Mouse (Mus musculus) forebrain, embryonic 15.5 days (tissue): ENCODE results near the gene Plekhg5. TPM values are rescaled to one million over a fixed set of nuclear protein-coding genes. Genes with fewer than 3 reads are reported as not detected.

ENCODE experiments used
- ATAC-seq: fragments of 200-750 bp; cut with Nextera tagmentation; replicated peaks from 2 replicates; pipeline ENCODE4 v1.8.0; 2017; ENCODE audit warnings: mild to moderate bottlenecking, moderate TSS enrichment, moderate library complexity
- H3K27ac ChIP-seq: fragments of 300-500 bp; sonication (generic); replicated peaks from 2 replicates; pipeline ENCODE4 v1.5.1; 2015; ENCODE audit warnings: mild to moderate bottlenecking, inconsistent platforms
- H3K27me3 ChIP-seq: fragments of 300-500 bp; sonication (generic); 2 replicates; pipeline ENCODE4 v1.6.1; 2015; ENCODE audit warnings: inconsistent platforms
- H3K36me3 ChIP-seq: fragments of 300-500 bp; sonication (generic); 2 replicates; pipeline ENCODE4 v1.6.1; 2015; ENCODE audit warnings: mild to moderate bottlenecking, inconsistent platforms
- H3K4me1 ChIP-seq: fragments of 300-500 bp; sonication (generic); 2 replicates; pipeline ENCODE4 v1.6.1; 2015; ENCODE audit warnings: inconsistent platforms
- H3K4me2 ChIP-seq: fragments of 300-500 bp; sonication (generic); replicated peaks from 2 replicates; pipeline ENCODE4 v1.6.1; 2015; ENCODE audit warnings: mild to moderate bottlenecking, inconsistent platforms
- H3K4me3 ChIP-seq: fragments of 300-500 bp; sonication (generic); 2 replicates; pipeline ENCODE4 v1.5.1; 2015; ENCODE audit warnings: mild to moderate bottlenecking, inconsistent platforms
- H3K9ac ChIP-seq: fragments of 300-500 bp; sonication (generic); replicated peaks from 2 replicates; pipeline ENCODE4 v1.6.1; 2015; ENCODE audit warnings: mild to moderate bottlenecking, inconsistent platforms
- H3K9me3 ChIP-seq: fragments of 300-500 bp; sonication (generic); 2 replicates; pipeline ENCODE4 v1.6.1; 2016; ENCODE audit warnings: inconsistent platforms
- WGBS: fragments of 180-500 bp; shearing (Covaris S2); methylation state at CpG from one replicate; pipeline ENCODE4 v1.1.7; 2015; ENCODE audit warnings: mixed read lengths; 5-methylcytosine and 5-hydroxymethylcytosine counted together
- polyA plus RNA-seq: library from polyadenylated mRNA; unstranded; fragments of >200 nt; fragmentation: Nextera tagmentation; extraction: Ambion mirVana; gene quantifications from 2 replicates; pipeline ENCODE4 v1.2.1, GENCODE M21; 2015

Plekhg5 gene
- polyA plus RNA-seq, 1 experiment from 2014 or later: 9.3 TPM

DNA sequence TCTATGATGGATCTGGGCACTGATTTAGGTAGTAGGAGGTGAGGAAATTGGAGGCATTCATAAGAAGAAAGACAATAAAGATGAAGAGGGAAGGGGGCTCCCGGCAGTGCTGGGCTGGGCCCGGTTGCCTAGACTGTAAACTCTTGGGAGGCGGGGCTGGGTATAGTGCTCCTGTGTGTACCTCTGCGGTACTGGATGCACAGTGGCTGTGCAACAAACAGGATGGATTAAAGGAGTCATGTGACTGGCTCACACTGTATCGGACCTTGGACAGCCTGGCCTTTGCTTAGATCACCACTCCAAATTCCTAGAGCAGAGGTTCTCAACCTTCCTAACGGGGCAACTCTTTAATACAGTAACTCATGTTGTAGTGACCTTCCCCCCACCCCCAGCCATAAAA lies 89.3 kb downstream of the Plekhg5 start:
- Histone ChIP-seq H3K4me2 (no peak overlapping the region), H3K9ac (no peak overlapping the region), H3K36me3 (no peaks in the 10 kb centered on the region), H3K27ac (no peak overlapping the region), H3K4me3 (no peak overlapping the region), H3K4me1 (peaks cover 16% of the 10 kb centered on the region), H3K27me3 (peaks cover 52% of the 10 kb centered on the region), H3K9me3 (no peaks in the 10 kb centered on the region)
- 74% methylated on average over 6 of the region's 6 CpGs for WGBS
- no peak for ATAC-seq

- Histone ChIP-seq H3K4me1 (peaks cover 16% of the 10 kb centered on the region), H3K4me2 (no peak overlapping the region), H3K27me3 (peaks cover 44% of the 10 kb centered on the region), H3K36me3 (no peaks in the 10 kb centered on the region), H3K9ac (no peak overlapping the region), H3K4me3 (no peak overlapping the region), H3K27ac (no peak overlapping the region), H3K9me3 (no peaks in the 10 kb centered on the region)
- 89% methylated on average over 2 of the region's 2 CpGs for WGBS
- ATAC-seq: no peak
These were observed 90.5 kb downstream of the Plekhg5 start for GRCm38 (mm10) chr4:152162748-152163147.

Other genes with a start within 250 kb of the Plekhg5 start
- 130 and 141 TPM in 2 replicates for gene Camta1, start 210.6 kb upstream of the Plekhg5 start, polyA plus RNA-seq
- 81.1 and 82.4 TPM in 2 replicates for gene Dnajc11, start 138.8 kb upstream of the Plekhg5 start, polyA plus RNA-seq
- gene Thap3, start 83.5 kb upstream of the Plekhg5 start, polyA plus RNA-seq: 41.4 and 41.6 TPM in 2 replicates
- 19.5 and 21.8 TPM in 2 replicates for gene Phf13, start 76.2 kb upstream of the Plekhg5 start, polyA plus RNA-seq
- 3.0 and 3.5 TPM in 2 replicates for gene Klhl21, start 63.7 kb upstream of the Plekhg5 start, polyA plus RNA-seq
- 18.0 and 21.5 TPM in 2 replicates for gene Zbtb48, start 44.8 kb upstream of the Plekhg5 start, polyA plus RNA-seq
- 1.5 TPM in 2 replicates for gene Tas1r1, start 33.9 kb upstream of the Plekhg5 start, polyA plus RNA-seq
- 26.4 and 27.9 TPM in 2 replicates for gene Nol9, start 33.2 kb upstream of the Plekhg5 start, polyA plus RNA-seq
- 0.53 and 1.0 TPM in 2 replicates for gene Tnfrsf25, start 43.4 kb downstream of the Plekhg5 start, polyA plus RNA-seq
- gene Espn, start 79.9 kb downstream of the Plekhg5 start, polyA plus RNA-seq: 0.09 and 0.10 TPM in 2 replicates
- not detected in 2 replicates for gene Hes2, start 86.4 kb downstream of the Plekhg5 start, polyA plus RNA-seq
- 210 and 219 TPM in 2 replicates for gene Acot7, start 105.6 kb downstream of the Plekhg5 start, polyA plus RNA-seq
- gene Gpr153, start 201.7 kb downstream of the Plekhg5 start, polyA plus RNA-seq: 5.7 and 6.3 TPM in 2 replicates
- gene Hes3, start 219.2 kb downstream of the Plekhg5 start, polyA plus RNA-seq: 0.09 and 0.13 TPM in 2 replicates
- 17.6 and 18.6 TPM in 2 replicates for gene Icmt, start 224.7 kb downstream of the Plekhg5 start, polyA plus RNA-seq
- gene Rnf207, start 246.5 kb downstream of the Plekhg5 start, polyA plus RNA-seq: 1.8 and 2.9 TPM in 2 replicates